Mouse (Mus musculus): ENCODE measurements around the gene Magi1.

DNA sequence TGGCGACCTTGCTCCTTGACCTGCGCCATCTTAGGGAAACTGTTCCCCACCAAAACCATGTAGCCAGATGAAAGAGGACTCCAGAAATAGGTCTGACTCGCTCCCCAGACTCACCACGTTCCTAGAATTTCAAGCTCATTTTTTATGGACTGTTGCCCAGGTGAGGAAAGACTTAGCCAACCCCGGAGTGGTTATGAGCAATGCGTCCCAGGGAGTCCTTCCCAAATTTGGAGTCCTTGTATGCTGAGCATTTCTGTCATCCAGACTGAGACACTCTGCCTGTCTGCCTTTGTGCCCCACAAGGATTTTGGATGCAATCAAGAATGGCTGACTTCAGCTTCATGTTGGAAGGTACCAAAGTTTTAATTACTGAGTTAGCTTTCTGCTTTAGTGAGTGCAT lies 19.8 kb upstream of the Magi1 start:
- TF ChIP-seq MAZ (IDR thresholded peaks at IDR 0.05; ENCODE audit: low read depth, low read length) (no peak), TBP (conservative IDR thresholded peaks at IDR 0.05; ENCODE audit: low read depth, low read length) (no peak), MYC (IDR thresholded peaks at IDR 0.05; ENCODE audit: low read depth, low read length) (no peak), POLR2A (IDR thresholded peaks at IDR 0.05; ENCODE audit: low read depth, low read length) (no peak), RCOR1 (conservative IDR thresholded peaks at IDR 0.05; ENCODE audit: low read depth, low read length) (no peak), CHD2 (IDR thresholded peaks at IDR 0.05; ENCODE audit: low read length) (no peak), CTCF (conservative IDR thresholded peaks at IDR 0.05 in 1 of 2, IDR thresholded peaks at IDR 0.05 in 1 of 2; ENCODE audit: low read depth in 2 of 2, low read length in 2 of 2) (no peak), USF1 (IDR thresholded peaks at IDR 0.05; ENCODE audit: low read depth, low read length) (no peak), ZNF384 (IDR thresholded peaks at IDR 0.05; ENCODE audit: low read depth, low read length) (no peak), EP300 (IDR thresholded peaks at IDR 0.05; ENCODE audit: low read length) (no peak), CHD1 (IDR thresholded peaks at IDR 0.05; ENCODE audit: low read depth, low read length) (no peak), USF2 (conservative IDR thresholded peaks at IDR 0.05; ENCODE audit: low read depth, low read length) (no peak), MAX (IDR thresholded peaks at IDR 0.05; ENCODE audit: low read length) (no peak)

All from CH12.LX (cell line).